In genomic region chr14:77942793-77943558, GRCm38 (mm10) we compare ENCODE assay signal across 12 mouse cellular contexts. TPM values are rescaled to one million over a fixed set of nuclear protein-coding genes. Genes with fewer than 3 reads are reported as not detected.
DNase-seq lines count a peak whose midpoint lies in the region; ATAC-seq and TF ChIP-seq lines count a peak whose summit lies in the region.
"Had no signal": no experiment of that assay in that cellular context is flagged by ENCODE, and none has a peak within 500 bp of the region (broad histone marks: within the 10 kb centered on the region; RNA-seq: fewer than 3 reads in every experiment).

No protein-coding gene starts in this region.

- H3K79me2 ChIP-seq in heart, adult 2 months (replicated peaks; ENCODE audit: control insufficient read depth, insufficient read depth, low read length) = no peaks in the 10 kb centered on the region

- no peak for ATAC-seq in kidney, embryonic 15.5 days (replicated peaks; ENCODE audit: low FRiP score)
- ATAC-seq in forebrain, postnatal 0 days = peak; percentile 20; the same call in 1 of the 2 replicates
- ATAC-seq in midbrain, postnatal 0 days (ENCODE audit: low FRiP score) = no peak

- 0 out of 2 replicates have a peak overlapping the region, but pooled peaks have one; percentile 7 for H3K4me2 ChIP-seq in kidney, embryonic 15.5 days
- H3K4me2 ChIP-seq in forebrain, postnatal 0 days (ENCODE audit: low read depth) = peak overlapping the region; percentile 30
- H3K4me2 ChIP-seq in midbrain, postnatal 0 days (ENCODE audit: low read depth, low read length, poor library complexity, severe bottlenecking) = peak overlapping the region; percentile 32

- no peak overlapping the region for H3K27ac ChIP-seq in kidney, embryonic 15.5 days
- H3K27ac ChIP-seq in forebrain, postnatal 0 days (ENCODE audit: low read depth, low read length) = peak overlapping the region; percentile 42; the same call in 1 of the 2 replicates
- H3K27ac ChIP-seq in midbrain, postnatal 0 days (ENCODE audit: low read depth, low read length) = no peak overlapping the region
- no peak overlapping the region for H3K27ac ChIP-seq in heart, adult 2 months

- TF ChIP-seq CTCF in forebrain, postnatal 0 days (IDR thresholded peaks at IDR 0.05; ENCODE audit: low read depth) = no peak
- TF ChIP-seq CTCF in midbrain, postnatal 0 days (IDR thresholded peaks at IDR 0.05) = no peak
- TF ChIP-seq CTCF in heart, adult 2 months (IDR thresholded peaks at IDR 0.05) = no peak

- H3K9me3 ChIP-seq in kidney, embryonic 15.5 days (replicated peaks) = no peaks in the 10 kb centered on the region
- H3K9me3 ChIP-seq in forebrain, postnatal 0 days (ENCODE audit: low read length) = no peaks in the 10 kb centered on the region
- no peaks in the 10 kb centered on the region for H3K9me3 ChIP-seq in midbrain, postnatal 0 days (ENCODE audit: low read length)

- H3K27me3 ChIP-seq in kidney, embryonic 15.5 days = no peaks in the 10 kb centered on the region
- no peaks in the 10 kb centered on the region for H3K27me3 ChIP-seq in forebrain, postnatal 0 days (ENCODE audit: insufficient read depth, low read length)
- H3K27me3 ChIP-seq in midbrain, postnatal 0 days (ENCODE audit: insufficient read depth, low read length) = no peaks in the 10 kb centered on the region
- no peaks in the 10 kb centered on the region for H3K27me3 ChIP-seq in heart, adult 2 months (ENCODE audit: control insufficient read depth, insufficient read depth, low read length)

- DNase-seq in kidney, postnatal 4 days = no peak
- peak; percentile 70 for DNase-seq in forebrain, postnatal 0 days
- DNase-seq in layer of hippocampus, adult 9-11 months = peak; percentile 76
- DNase-seq in midbrain, postnatal 0 days (ENCODE audit: low spot score) = peak; percentile 65
- DNase-seq in heart, adult 2 months = no peak
- DNase-seq in urinary bladder, postnatal 36 days (ENCODE audit: low spot score in 2 of 2) = no peak
- DNase-seq in left cerebral cortex, adult 8-10 months (ENCODE audit: low spot score in 2 of 2) = no peak
- DNase-seq: adrenal gland, postnatal 25 days; kidney, adult 8-10 months; right cerebral cortex, postnatal 25 days had no signal

- intact Hi-C loops in heart, adult 2 months (cut with DNase I) = no loop called here

- no peak for TF ChIP-seq EP300 in heart, adult 2 months (IDR thresholded peaks at IDR 0.05; ENCODE audit: insufficient read depth, low read depth, low read length)

- no peaks in the 10 kb centered on the region for H3K36me3 ChIP-seq in kidney, embryonic 15.5 days
- H3K36me3 ChIP-seq in forebrain, postnatal 0 days (ENCODE audit: insufficient read depth) = no peaks in the 10 kb centered on the region
- H3K36me3 ChIP-seq in midbrain, postnatal 0 days (ENCODE audit: insufficient read depth, low read length) = no peaks in the 10 kb centered on the region
- H3K36me3 ChIP-seq in heart, adult 2 months (ENCODE audit: control insufficient read depth, insufficient read depth, low read length) = no peaks in the 10 kb centered on the region

- no peak overlapping the region for H3K4me3 ChIP-seq in kidney, embryonic 15.5 days (replicated peaks)
- no peak overlapping the region for H3K4me3 ChIP-seq in forebrain, postnatal 0 days (ENCODE audit: low read depth, low read length)
- H3K4me3 ChIP-seq in midbrain, postnatal 0 days (ENCODE audit: low read depth, low read length) = no peak overlapping the region
- H3K4me3 ChIP-seq in heart, adult 2 months = no peak overlapping the region
- H3K4me3 ChIP-seq: myocyte had no signal

- no peak for TF ChIP-seq POLR2A in heart, adult 2 months (IDR thresholded peaks at IDR 0.05; ENCODE audit: insufficient read depth, low read depth, low read length)

- WGBS in kidney, embryonic 15.5 days = 64% methylated on average over 15 of the region's 15 CpGs
- WGBS in forebrain, postnatal 0 days = 15% methylated on average over 15 of the region's 15 CpGs
- WGBS in midbrain, postnatal 0 days = 19% methylated on average over 15 of the region's 15 CpGs
- 85% methylated on average over 15 of the region's 15 CpGs for WGBS in heart, adult 2 months

- H3K9ac ChIP-seq in kidney, embryonic 15.5 days = no peak overlapping the region
- H3K9ac ChIP-seq in forebrain, postnatal 0 days = no peak overlapping the region
- no peak overlapping the region for H3K9ac ChIP-seq in midbrain, postnatal 0 days (replicated peaks; ENCODE audit: low read length, poor library complexity, severe bottlenecking)
- H3K9ac ChIP-seq in heart, adult 2 months (ENCODE audit: low read depth, low read length) = no peak overlapping the region

- peaks cover 9% of the 10 kb centered on the region; the same call in 1 of the 2 replicates for H3K4me1 ChIP-seq in kidney, embryonic 15.5 days
- 0 out of 2 replicates have a peak, but pooled peaks cover 5% of the 10 kb centered on the region for H3K4me1 ChIP-seq in forebrain, postnatal 0 days (ENCODE audit: insufficient read depth)
- no peaks in the 10 kb centered on the region for H3K4me1 ChIP-seq in midbrain, postnatal 0 days (ENCODE audit: insufficient read depth, low read length)
- H3K4me1 ChIP-seq in heart, adult 2 months (ENCODE audit: control insufficient read depth, insufficient read depth, low read length) = no peaks in the 10 kb centered on the region

RNA-seq across cellular contexts. Expression of gene Epsti1, which starts 38.9 kb away (rescaled TPM):
- polyA plus RNA-seq in kidney, embryonic 15.5 days (2015; fragmentation: Nextera tagmentation; extraction: Ambion mirVana) = 0.90 and 1.5 TPM in 2 replicates
- 0.33 and 0.54 TPM in 2 replicates for total RNA-seq in forebrain, postnatal 0 days (2014; rRNA removed)
- polyA plus RNA-seq in forebrain, postnatal 0 days (2015; fragmentation: Nextera tagmentation; extraction: Ambion mirVana) = 0.45 and 0.97 TPM in 2 replicates
- total RNA-seq in midbrain, postnatal 0 days (2014; rRNA removed) = 1.0 and 1.7 TPM in 2 replicates
- 0.66 and 0.68 TPM in 2 replicates for polyA plus RNA-seq in midbrain, postnatal 0 days (2015; fragmentation: Nextera tagmentation; extraction: Ambion mirVana)
- under 1 TPM; 0.93 to 0.97 TPM for total RNA-seq in heart, adult 2 months (2021)
- 0.47 and 0.86 TPM in 2 replicates for polyA plus RNA-seq in heart, adult 2 months (2012; rRNA removed)
- total RNA-seq in left cerebral cortex, adult 8-10 months (2022) = 1 to 10 TPM in 1 of 4 experiments, under 1 TPM in 2, not detected in 1; 0.23 to 1.2 (median 0.59) TPM

Comparison
In these comparisons a context has a peak if more than half of its experiments do, and no peak if none do; other contexts are left out.
1. DNase-seq: peak in forebrain, postnatal 0 days (single experiment), layer of hippocampus, adult 9-11 months (single experiment) and midbrain, postnatal 0 days (single experiment); none in kidney, postnatal 4 days (0 of 2), heart, adult 2 months (0 of 2), urinary bladder, postnatal 36 days (0 of 2) and left cerebral cortex, adult 8-10 months (0 of 2).
2. Peak in every context shown above with its lines, with median percentiles within 50 percentile points of each other: H3K4me2 ChIP-seq.